Mouse (Mus musculus): Measurements from ENCODE around the gene Nat14.
A peak's percentile ranks its signal among the peaks of the same experiment; 100 is the strongest.
"Not testable (repeated sequence)": the region's sequence is repeated elsewhere in the genome, so short reads cannot be mapped to it uniquely, and the experiment has no call there.

Nat14 gene

GRCm38 (mm10) chr7:4921824-4922482 lies at the start of gene Nat14:
TSS of gene Nat14 (plus strand) at chr7:4922028.
- DNase-seq: no peak

DNA sequence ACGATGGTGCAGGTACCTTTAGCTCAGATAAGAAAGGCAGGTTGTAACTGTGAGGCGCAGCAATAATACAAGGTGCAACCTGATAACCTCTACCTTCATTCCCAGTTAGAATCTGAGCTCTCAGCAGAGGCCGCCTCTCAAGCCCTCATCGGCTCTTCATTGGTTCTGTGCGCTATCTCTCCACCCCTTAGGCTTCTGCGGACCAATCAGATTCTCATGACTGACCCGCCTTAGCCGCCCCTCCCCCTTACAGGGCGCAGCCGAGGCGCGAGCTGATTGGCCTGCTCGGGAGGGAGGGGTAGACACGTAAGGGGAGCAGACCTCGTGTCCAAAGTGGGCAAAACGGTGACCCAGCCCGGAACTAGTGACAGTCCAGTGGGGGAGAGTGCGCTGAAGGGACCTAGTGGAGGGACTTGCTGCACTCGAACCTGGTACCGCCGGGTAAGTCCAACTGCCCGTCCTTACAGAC lies 45.0 kb upstream of the Nat14 start, which contains the start of gene Isoc2a:
TSS of gene Isoc2a (plus strand) at position 401 of the 469 bp plus-strand sequence.
- DNase-seq: peak; percentile 96

DNA sequence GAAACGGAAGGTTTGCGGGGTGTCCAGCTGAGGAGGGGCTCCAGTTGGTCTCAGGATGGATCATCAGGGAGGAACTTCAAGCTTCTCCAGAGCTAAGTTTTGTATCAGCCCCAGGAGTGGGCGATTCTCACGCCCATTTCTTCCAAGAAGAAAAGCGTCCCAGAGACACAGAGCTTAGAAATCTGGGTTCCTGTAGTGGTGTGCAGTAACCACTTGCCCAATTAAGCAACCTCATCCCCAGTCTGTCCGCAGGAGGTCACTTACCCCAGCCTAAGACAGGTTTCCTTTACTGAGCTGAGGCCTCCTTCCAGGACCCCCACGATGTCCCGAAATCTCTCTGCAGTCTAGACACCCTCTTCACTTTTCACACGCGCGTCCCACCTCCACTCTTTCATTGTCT lies 44.6 kb upstream of the Nat14 start:
- peak; percentile 7 for DNase-seq

GRCm38 (mm10) chr7:4878186-4878585 lies 43.6 kb upstream of the Nat14 start:
- peak; percentile 54 for DNase-seq

DNA sequence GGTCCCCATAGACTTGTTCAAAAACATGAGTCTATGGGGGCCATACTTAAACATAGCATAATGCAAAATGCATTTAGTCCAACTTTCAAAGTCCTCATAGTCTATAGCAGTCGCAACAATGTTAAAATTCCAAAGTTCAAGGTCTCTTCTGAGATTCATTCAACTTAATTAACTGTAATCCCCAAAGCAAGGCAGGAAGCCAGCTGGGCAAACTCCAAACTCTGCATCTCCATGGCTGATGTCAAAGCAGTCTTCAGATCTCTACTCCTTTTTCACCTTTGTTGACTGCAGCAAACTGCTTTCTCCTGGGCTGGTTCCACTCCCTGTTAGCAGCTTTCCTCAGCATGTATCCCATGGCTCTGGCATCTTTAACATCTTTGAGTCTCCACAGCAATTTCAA lies 42.8 kb upstream of the Nat14 start:
- not testable (repeated sequence) for DNase-seq

DNA sequence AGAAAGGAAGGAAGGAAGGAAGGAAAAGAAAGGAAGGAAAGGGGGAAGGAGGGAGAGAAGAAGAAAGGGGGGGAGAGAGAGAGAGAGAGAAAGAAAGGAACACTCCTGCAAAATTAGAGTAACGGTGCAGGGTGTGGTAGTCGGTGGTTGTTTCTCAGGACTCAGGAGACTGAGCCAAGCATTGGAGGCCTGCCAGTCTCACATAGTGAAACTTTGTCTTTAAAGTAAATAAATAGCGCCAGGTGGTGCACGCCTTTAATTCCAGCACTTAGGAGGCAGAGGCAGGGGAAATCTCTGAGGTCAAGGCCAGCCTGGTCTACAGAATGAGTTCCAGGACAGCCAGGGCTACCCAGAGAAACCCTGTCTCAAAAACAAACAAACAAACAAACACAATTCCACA lies 35.1 kb upstream of the Nat14 start:
- DNase-seq: peak; percentile 67

GRCm38 (mm10) chr7:4895186-4895585 lies 26.6 kb upstream of the Nat14 start:
- no peak for DNase-seq

- DNase-seq: peak; percentile 13
Measured at GRCm38 (mm10) chr7:4898851-4899648, 22.8 kb upstream of the Nat14 start.

DNA sequence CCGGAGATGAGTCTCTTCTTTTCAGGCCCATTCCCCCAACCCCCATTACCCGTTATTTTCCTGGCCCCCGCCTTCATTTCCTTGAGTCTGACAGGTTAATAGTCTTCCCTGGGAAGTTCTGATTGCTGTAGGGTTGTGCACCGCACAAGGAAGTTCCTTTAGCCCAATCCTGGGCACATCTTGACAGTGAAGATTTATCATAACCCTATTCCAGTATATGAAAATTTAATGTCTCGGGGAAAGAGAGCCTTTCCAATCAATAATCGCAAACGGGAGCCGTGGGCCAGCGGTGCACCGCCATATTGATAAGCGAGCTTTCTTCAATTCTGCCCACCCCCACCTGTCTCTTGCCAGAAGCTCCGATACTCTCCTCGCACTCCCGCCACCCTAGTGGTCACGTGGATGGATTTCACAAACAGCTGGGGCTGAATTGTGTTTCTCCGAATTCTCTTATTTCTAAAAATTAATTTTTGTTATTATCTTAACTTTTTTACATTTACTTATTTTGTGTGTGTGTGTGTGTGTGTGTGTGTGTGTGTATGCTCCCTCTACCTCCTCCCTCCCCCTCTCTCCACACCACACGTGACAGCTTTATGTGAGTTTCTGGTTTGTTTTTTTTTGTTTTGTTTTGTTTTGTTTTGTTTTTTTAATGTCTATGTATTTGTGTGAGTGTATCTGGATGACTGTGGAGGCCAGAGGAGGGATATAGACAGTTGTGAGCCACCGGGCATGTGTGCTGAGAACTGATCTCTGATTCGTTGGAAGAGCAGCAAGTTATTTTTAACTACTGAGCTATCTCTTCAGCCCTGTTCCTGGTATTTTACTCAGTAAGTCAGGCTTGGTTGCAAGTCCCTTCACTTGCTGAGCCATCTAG lies 21.9 kb upstream of the Nat14 start:
- peak; percentile 46 for DNase-seq

DNA sequence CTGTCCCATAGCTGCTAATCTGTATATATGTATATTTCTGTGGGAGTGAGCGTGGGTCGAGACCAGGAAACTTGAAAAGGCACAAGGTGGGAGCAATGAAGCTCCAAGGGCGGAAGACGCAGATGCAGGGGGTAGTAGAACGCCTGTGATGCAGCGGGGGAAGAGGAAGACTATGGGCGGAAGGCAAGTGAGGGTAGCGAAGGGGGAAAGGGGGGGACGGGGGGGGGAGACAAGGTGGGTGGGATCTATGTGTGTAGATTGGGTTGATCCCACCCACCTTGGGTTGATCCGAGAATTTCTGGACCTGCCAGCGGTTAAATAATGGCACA lies 21.3 kb upstream of the Nat14 start:
- no peak for DNase-seq

- DNase-seq: peak; percentile 32
Measured at GRCm38 (mm10) chr7:4901171-4901570, 20.7 kb upstream of the Nat14 start.

- no peak for DNase-seq
Measured at GRCm38 (mm10) chr7:4902404-4902803, 19.4 kb upstream of the Nat14 start.

DNA sequence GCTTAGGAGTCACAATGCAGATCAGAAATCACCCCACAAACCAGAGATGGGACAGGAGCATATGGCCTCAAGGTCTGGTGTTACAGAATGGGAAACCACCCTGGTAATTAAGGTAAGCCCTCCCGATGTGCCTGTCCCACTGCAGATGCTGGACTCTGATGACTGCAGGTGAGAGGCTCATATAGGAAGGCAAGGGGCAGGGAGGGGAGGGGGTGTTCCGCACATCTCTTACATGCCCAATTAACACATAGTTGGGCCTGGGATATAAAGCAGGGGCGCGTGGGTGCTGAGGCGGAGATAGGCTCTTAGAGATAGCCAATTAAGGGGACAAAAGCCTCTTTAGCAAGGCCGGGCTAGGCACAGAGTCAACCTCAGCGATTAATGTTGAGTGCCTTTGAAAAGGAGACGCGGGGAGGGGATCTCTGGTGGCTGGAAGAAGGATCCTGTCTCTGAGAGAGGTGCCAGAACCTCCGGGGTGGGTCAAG lies 15.3 kb upstream of the Nat14 start, which contains the start of gene Gm36210:
TSS of gene Gm36210 (minus strand) at position 51 of the 485 bp plus-strand sequence.
- DNase-seq: no peak

- peak; percentile 81 for DNase-seq
Measured at GRCm38 (mm10) chr7:4911561-4911960, 10.3 kb upstream of the Nat14 start.

DNA sequence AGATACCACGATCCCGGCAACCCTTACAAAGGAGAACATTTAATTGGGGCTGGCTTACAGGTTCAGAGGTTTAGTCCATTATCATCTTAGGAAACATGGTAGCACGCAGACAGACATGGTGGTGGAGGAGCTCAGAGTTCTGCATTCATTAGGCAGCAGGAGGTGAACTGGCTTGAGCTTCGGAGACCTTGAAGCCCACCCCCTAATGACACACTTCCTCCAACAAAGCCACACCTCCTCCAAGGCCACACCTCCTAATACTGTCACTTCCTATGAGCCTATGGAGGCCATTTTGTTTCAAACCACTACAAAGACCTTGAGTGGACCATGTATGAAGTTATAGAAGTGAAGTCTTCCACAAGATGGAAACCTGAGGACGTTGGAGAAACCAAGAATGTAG lies 9.6 kb upstream of the Nat14 start:
- no peak for DNase-seq

- DNase-seq: peak; percentile 97
Measured at GRCm38 (mm10) chr7:4915007-4915665, 6.7 kb upstream of the Nat14 start, which contains the start of gene Zfp628. TSS of gene Zfp628 (plus strand) at chr7:4915217.

GRCm38 (mm10) chr7:4915669-4916416 lies 6.0 kb upstream of the Nat14 start:
- DNase-seq: peak; percentile 38

- no peak for DNase-seq
Measured at GRCm38 (mm10) chr7:4917494-4917893, 4.3 kb upstream of the Nat14 start.

DNA sequence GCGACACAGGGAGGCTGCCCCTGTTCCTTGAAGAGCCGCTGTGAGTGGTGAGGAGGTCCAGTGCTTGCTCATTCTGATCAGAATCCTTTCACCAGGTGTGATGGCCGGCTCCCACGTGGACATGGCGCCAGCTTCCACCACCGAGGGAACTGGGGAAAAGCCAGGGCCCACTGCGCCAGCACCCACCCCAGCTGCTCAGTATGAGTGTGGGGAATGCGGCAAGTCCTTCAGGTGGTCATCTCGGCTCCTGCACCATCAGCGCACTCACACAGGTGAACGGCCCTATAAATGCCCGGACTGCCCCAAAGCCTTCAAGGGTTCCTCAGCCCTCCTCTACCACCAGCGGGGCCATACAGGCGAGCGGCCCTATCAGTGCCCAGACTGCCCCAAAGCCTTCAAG lies 3.1 kb upstream of the Nat14 start:
- DNase-seq: no peak

GRCm38 (mm10) chr7:4919096-4919495 lies 2.7 kb upstream of the Nat14 start:
- no peak for DNase-seq

- no peak for DNase-seq
Measured at GRCm38 (mm10) chr7:4919971-4920370, 1.9 kb upstream of the Nat14 start.

- DNase-seq: no peak
Measured at GRCm38 (mm10) chr7:4920496-4920895, 1.3 kb upstream of the Nat14 start.
